Mouse (Mus musculus): Measurements from ENCODE around the gene Rora.

Rora gene

DNA sequence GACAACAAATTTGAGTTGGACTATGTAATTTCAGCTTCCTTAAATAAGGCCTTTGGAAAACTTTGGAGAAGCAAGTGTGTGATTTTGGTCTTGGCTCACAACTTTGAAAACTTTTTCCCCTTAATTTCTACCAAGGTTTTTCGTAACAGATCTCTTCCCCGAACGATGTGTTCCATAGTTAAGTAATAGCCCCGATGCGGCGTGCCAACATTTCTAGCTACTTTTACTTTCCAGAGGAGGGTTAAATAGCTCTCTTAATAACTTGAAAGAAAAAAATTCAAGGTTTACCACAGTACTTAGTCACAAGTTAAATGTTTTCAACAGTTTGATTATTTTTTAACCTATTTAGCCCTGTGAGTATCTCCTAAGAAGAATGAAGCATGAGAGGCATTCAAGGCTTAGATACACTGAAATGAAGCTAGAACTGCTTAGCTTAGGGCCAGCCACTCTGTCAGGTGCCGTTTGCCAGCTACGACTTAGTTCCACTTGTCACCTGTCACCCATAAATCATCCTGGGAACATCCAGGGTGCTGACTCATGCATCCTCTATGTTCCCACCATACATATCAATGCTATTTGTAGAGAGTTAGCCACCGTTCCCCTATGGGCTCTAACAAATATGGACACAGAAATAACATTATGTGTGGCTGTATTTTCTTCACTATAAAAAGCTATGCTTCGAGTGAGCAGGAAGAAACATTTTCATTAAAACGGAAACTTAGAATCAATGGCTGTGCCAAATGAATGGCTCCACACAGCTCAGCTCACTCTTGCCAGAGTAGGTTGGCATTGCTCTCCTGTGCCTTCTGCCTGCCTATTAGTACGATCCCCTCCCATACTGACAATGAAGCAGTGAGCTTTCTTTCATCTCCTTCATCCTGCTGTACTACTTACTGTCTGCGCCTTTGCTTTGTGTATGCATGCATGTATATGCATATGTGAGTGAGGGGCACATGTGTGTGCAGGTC, 541.3 kb downstream of the Rora start:
- in situ Hi-C loops (cut with MboI, MseI): no loop called here

GRCm38 (mm10) chr9:69213796-69214195, 560.2 kb downstream of the Rora start:
- in situ Hi-C loops (cut with MboI, MseI): no loop called here

GRCm38 (mm10) chr9:69224841-69225240, 571.3 kb downstream of the Rora start:
- in situ Hi-C loops (cut with MboI, MseI): no loop called here

DNA sequence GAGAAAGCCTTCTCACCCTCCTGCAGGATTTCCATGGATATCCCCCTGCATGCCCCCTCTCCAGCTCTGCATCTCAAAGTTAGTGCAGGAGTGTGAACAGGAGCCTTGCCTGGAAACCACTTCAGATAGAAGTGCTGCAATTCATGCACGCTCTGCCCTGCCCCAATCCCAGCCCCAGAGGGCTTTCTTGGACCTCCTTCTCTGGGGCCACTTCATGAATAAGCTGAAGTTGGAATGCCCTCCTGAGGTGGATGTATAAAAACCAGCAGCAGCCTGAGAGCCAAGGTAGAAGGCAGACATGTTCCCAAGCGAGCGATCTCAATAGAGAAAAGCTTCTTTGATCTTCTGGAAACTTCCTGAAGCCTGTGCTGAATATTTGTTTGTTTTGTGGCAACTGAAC, 572.8 kb downstream of the Rora start:
- in situ Hi-C loops (cut with MboI, MseI): no loop called here

DNA sequence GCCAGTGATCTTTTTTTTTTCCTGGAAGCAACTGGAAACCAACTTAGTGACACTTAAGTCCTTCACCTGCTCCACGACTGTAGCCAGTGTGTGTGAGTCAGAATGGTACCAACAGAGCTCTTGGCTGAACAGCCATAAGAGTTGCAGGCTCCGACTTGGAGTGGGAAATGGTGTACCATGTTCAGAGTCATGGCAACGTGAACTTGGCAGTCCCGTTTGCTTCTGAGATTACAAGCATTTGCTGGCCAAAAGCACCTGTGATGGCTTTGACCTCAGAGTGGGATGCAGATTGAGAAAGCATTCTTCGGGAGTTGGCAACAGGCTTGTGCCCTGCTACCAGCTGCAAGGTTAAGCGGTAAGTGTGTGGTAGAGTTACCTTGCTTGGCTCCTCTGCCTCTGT, 574.2 kb downstream of the Rora start:
- in situ Hi-C loops (cut with MboI, MseI): no loop called here

DNA sequence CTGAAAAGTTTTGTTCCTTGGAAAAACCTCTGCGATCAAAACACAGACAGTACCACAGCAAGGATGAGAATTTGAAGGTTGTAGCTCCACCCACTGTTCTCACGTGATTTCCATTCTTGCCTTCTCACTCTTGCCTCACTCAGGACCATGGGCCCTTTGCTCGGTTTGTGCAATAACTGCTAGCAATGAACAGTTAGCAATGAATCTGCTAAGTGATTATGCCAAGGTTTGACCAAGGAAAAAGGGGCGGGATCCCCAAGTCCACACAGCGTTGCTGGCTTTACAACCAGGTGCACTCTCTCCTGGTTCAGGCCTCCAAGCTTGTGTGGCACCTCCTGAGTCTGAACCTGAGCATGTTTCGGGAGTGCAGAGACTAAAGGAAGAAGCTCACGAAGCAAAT, 576.3 kb downstream of the Rora start:
- in situ Hi-C loops (cut with MboI, MseI): no loop called here

DNA sequence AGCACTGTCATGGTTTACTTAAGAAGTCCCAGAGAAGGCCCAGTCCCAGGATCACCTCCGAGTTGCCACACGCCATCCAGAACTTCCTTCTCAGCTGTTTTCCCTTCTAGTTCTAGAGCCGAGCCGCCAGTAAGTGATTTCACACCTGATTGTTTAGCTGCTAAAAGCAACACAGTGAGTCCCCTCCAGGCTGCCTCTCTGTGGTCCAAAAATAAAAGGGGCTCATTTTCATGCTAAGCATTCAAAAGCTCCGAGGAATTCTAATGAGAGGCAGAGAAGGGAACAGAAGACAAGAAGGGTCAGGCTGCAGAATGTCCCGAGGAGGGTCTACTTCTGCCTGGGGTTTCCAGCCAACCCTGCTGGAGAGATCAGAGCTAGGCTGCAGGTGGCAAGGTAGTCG, 580.9 kb downstream of the Rora start:
- in situ Hi-C loops (cut with MboI, MseI): no loop called here

GRCm38 (mm10) chr9:69237316-69237715, 583.7 kb downstream of the Rora start:
- in situ Hi-C loops (cut with MboI, MseI): no loop called here

DNA sequence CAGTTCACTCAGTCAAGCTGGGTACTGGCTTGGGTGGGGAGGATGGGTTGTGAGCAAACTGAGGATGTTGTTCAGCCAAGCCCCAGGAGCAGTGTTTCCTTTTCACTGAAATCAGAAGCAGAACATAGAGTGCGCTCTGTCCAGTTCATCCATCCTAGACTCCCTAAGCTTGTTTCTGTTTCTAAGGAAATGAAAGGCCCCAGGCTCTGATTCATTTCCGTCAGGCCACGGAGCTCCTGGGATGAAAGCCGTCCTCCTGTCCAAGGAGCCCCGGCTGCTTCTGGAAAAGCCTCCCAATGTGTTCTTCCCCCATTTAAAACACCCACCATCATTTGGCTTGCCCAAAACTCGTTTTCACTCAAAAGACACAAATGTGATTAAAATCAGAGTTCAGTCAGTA, 589.0 kb downstream of the Rora start:
- in situ Hi-C loops (cut with MboI, MseI): no loop called here

GRCm38 (mm10) chr9:69243626-69244025, 590.0 kb downstream of the Rora start:
- in situ Hi-C loops (cut with MboI, MseI): no loop called here

GRCm38 (mm10) chr9:69246225-69246624, 592.6 kb downstream of the Rora start:
- in situ Hi-C loops (cut with MboI, MseI): no loop called here

DNA sequence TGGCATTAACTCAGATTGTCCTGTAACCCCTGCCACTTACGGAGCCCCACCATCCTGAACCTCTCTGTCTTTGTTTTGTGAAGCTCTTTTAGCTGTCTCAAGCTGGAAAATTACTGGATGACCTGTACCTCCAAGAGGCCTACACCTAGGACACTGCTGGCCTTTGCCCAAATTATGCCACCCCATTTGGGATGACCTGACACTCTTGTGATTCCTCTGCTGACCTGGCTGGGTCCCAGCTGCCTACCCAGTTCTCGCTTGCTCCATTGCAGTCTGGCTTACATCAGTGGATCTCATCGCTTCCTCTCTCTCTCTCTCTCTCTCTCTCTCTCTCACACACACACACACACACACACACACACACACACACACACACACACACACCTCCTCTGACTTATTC, 596.0 kb downstream of the Rora start:
- in situ Hi-C loops (cut with MboI, MseI): no loop called here

DNA sequence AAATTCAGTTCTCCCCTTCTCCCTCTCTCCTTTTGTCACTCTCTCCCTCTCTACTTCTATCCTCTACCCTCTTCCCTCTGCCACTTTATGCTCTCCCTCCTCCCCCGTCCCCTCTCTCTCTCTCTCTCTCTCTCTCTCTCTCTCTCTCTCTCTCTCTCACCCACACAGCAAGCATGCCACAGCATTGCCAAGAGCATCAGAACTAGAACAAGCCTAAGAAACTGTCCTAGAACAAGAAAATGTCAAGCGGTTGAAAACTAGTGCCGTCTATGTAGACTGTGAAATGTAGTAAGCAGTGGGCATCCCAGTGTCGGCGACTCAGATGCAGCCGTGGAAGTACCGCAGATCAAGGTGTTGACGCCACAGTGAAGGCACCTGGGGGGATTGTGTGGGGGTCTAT, 596.7 kb downstream of the Rora start:
- in situ Hi-C loops (cut with MboI, MseI): no loop called here

- in situ Hi-C loops (cut with MboI, MseI): no loop called here
These were observed 604.9 kb downstream of the Rora start for GRCm38 (mm10) chr9:69258506-69258905.

DNA sequence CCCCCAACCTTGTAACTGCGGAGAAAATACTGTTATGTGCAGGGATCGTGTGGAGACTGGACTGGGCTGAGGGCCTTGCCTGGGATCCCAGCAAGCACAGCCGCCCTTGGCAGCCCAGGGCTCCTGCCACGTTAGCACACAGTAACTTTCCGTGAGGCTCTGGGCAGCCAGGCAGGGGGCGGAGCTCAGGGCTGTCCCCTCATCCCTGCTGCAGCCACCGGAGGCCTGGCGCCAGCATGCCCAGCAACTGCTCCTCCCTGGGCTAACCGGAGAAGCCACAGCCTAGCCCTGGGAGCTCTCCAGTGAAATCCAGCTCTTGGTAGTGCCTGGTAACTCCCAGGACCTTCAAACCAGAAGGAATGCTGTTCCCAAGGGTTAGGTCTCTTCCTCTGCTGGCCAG, 605.8 kb downstream of the Rora start:
- in situ Hi-C loops (cut with MboI, MseI): no loop called here

- in situ Hi-C loops (cut with MboI, MseI): no loop called here
These were observed 611.6 kb downstream of the Rora start for GRCm38 (mm10) chr9:69265151-69265550.

DNA sequence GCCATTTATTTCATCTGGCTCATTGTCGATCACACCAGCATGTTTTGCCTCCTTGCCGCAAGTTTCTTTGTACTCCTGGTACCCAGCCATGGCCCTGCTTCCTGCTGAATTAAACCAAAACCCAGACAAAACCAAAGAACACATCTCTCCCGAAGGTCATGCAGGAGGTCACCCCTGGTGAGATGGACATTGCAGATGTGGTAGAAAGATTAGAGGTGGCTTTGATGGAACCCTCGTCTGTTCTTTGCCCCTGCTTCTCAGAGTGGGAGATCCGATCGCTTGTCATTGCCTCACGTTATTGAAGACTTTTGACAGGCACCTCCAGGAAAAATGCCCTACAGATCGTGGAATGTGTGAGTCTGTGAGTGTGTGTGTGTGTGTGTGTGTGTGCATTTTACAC, 616.8 kb downstream of the Rora start:
- in situ Hi-C loops (cut with MboI, MseI): no loop called here

DNA sequence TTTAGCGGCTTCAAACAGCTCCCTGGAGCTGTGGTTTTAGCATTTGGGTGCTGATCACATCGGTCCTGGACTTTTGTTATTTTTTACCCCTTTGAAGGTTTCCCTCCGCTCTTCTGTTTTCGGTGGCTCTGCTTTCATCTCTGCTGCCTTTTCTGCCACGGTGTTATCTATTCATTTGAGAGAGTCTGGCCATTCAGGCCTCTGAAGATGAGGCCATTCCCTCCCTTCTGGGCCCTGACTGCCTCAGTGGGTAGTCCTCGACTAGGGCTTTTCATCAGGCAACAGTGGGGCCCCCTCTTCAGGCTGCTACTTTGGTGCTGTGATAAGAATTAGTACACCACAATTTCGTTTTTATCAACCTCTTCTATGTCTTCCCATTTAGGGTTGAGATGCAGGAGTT, 617.3 kb downstream of the Rora start:
- in situ Hi-C loops (cut with MboI, MseI): no loop called here

GRCm38 (mm10) chr9:69272884-69273283, 619.3 kb downstream of the Rora start:
- in situ Hi-C loops (cut with MboI, MseI): no loop called here

DNA sequence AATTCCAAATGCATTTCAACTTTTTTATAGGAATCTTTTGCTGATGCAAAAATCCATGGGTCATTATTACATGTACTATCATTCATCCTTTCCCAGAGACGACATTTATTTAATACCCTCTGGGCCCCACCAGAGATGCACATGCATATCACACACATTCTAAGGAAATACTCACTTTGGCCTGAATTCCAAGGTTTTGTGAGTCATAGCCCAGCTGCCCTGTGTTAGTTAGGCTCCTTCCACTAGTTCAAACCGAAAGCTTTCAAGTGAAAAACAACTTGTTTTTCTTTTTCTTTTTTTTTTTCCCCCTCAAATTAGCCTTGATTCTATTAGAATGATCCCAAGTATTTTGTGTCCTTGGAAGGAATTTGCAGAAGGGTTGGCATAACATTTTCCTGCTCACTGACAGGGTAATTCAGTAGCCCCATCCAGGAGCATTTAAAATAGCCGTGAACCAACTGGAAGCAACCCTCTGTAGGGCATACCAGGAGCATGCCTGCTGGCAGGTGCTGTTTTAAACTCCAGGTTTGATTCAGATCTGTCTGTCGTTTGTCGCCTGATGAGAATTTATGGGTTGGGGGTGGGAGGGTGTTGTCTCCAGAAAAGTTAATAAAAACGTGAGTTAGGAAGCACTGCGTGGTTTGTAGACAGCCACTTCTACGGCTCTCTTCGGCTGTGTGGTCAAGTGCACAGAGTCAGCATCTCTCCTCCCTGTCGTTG, 621.3 kb downstream of the Rora start:
- in situ Hi-C loops (cut with MboI, MseI): loop anchor here (5.0 kb wide), 1 partner anchor 98 kb away; no protein-coding TSS in a partner anchor

- in situ Hi-C loops (cut with MboI, MseI): loop anchor here (5.0 kb wide), 1 partner anchor 100 kb away; no protein-coding TSS in a partner anchor
These were observed 623.7 kb downstream of the Rora start for GRCm38 (mm10) chr9:69277256-69277655.

GRCm38 (mm10) chr9:69285011-69285410, 631.4 kb downstream of the Rora start:
- in situ Hi-C loops (cut with MboI, MseI): no loop called here

DNA sequence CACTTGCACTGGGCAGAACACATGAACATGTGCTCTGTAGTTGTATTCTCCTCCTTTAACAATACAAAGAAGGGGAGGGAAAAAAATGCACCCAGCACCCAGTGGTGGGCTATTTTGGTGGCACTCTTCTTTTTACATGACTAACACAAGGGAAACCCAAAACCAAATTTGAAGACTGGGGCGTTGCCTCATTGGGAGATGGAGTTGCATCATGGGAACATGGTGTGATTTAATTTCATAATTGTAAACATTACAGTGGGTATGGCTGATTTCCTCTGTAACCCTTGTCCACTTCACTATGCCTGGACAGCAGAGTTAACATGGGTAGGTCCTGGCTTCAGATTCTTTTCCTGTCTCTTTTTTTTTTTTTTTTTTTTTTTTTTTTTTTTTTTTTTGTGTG, 634.5 kb downstream of the Rora start:
- in situ Hi-C loops (cut with MboI, MseI): no loop called here
